Mouse (Mus musculus): ENCODE results near the gene Rasgrf1.

Gene Rasgrf1

DNA sequence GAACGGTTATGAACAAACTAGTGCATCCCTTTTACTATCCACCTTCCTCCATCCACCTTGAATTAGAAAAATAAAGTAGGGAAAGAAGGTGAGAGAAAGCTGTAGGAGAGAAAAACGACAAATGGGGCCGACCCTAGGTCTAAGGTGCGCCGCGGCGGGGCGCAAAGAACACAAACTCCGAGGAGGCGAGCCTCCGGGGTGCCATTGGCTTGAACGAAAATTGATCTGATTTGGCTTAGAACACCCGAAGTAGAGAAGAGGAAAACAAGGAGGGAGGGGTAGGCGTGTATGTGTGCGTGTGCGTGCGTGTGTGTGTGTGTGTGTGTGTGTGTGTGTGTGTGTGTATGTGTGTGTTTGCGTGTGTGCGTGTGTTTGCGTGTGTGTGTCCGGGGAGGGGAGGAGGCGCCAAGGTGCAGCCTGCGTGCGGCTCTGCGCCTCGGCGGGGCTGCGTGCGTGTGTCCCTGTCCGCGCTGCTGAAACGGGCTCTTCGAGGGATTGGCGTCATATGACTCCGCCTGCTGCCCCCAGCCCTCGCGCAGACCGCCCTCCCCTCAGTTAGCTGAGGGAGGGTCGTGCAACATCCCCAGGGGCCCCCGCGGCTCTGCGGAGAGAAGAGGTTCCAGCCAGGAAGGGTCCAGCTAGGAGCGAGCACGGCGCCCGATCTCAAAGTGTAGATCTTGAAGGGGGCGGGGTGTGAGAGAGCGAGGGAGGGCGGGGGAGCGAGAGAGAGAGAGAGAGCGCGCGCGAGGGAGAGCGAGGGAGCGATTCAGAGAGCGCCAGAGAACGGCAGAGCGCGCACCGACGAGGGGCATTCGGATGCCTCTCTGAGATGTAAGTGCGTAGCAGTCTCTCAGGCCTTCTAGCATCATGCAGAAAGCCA lies at the start of gene Rasgrf1:
Gene Rasgrf1 (plus strand): TSS at position 778 of the 880 bp plus-strand sequence.
- no peak for DNase-seq (ENCODE audit: low read depth, low spot score)

DNA sequence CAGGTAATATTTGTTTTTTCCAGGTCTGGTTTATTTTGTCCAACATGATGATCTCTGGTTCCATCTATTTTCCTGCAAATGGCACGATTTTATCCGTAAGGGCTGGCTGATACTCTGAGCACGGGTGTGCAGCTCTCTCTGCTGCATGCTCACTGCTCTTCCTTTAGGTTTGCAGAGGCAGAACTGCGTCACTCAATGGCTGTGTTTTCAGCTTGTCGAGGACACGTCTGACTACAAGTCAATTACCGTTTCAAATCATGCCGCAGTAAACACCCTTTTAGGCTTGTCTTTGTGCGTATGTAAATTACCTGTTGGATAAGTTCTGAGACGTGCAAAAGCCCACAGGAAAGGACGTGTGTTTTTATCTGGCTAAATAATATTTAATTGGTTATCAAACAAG lies 49.6 kb upstream of the Rasgrf1 start:
- DNase-seq (ENCODE audit: low read depth, low spot score): no peak

DNA sequence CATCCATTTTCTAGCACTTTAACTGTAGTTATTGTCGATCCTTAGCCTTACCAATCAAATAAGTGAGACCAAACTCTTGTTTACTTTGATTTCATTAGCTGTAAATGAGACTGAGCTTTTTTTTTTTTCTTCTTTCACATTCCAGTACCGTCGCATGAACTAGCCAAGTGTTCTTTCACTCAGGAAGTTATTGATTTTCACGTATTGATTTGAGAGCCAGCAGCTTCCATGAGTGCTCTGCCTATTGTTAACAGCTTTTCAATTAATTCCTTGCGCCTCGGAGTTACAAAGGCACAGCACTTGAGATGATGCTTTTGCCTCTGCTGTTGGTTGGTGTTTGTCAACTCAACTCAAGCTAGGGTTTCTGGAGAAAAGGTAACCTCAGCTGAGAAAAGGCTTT lies 49.1 kb upstream of the Rasgrf1 start:
- no peak for DNase-seq (ENCODE audit: low read depth, low spot score)

DNA sequence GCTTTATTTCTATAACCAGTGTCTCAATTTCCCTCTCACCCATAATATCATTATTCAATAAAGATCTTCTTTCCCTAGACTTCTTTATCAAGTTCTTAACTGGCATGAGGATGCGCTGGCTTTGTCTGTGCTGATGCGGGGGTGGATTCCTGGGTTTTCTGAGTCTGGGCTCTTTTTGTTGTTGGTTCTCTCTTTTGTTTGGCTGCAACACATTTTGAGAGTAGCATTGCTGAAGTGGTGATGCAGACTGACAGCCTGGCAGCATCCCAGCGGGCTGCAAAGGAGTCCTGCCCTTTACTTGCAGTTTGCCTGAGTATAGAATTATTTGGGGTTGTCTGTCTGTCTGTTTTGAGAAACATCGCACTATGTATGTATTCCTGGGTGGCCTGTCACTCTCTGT lies 42.6 kb upstream of the Rasgrf1 start:
- no peak for DNase-seq (ENCODE audit: low read depth, low spot score)

DNA sequence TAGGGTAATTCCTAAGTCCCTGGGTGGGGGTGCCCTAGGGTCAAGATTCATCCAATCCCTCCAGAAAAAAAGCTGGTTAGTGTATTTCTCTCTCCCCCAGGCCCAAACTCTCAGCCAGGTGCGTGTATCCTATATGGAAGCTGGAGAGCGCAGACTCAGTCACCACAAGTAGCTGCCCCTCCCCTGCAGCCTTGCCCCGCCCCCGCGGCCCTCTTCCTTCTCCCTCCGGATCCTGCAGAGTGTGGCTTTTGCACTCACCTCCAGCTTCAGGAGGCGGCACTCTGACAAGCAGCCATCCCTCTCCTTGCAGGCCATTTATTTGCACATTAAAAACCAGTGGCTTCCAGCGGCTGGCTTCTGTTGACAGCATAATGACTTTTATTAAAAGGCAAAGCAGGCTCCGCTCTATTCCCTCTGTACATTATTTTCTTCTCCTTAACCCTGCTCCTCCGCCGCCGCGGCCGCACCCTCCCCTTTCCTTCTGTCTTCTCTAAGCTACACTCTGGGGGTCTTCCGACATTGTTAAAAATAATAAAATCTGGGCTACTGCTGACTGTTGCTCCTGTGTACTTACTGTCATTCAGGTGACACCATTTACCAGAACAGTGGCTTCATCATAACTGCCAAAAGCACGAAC lies 41.5 kb upstream of the Rasgrf1 start:
- no peak for DNase-seq (ENCODE audit: low read depth, low spot score)

DNA sequence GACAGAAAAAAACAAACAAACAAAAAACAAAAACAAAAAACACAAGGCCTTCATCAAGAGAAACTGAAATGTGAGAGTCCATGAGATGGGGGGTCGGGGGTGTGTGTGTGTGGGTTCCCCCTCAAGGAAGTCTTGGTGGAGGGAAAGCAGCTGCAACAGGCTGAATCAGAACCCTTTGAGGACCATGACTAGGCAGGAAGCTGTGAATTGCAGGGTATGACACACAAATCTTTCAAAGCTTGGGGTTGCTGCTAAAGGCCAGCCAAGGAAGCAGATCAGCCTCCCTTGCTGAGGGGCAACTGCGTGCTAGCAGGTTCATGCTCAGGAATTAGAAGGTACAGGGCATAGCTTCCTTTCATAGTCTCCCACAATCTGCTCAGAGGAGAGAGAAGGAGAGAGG lies 40.1 kb upstream of the Rasgrf1 start:
- DNase-seq (ENCODE audit: low read depth, low spot score): no peak

DNA sequence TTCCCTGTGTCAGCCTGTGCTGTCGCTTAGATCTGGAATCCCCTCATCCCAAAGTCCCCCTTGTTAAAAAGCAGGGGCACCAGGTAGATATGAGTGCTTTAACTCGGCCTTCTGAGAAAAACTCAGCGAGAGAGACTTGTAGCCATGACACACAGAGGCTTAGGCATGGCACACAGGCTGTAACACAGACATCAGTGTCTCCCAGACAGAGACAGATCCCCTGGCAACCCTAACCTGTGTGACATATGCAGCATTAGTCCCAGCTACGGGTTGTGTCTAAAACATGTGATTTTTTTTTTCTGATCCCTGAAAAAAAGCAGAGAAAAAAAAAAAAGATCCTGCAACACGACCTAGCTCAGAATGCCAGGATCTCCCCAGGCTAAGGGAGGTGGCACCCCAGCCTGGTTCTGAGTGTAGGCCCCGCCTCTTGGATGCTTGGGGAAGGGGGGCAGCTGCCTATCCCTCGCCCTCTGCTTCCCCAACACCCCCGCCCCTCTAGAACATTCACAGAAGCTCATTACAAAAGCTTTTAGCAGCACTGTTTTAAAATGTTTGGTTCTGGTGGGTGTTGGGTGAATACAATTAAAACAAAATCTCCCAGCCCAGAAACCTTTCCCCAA lies 39.1 kb upstream of the Rasgrf1 start:
- no peak for DNase-seq (ENCODE audit: low read depth, low spot score)

DNA sequence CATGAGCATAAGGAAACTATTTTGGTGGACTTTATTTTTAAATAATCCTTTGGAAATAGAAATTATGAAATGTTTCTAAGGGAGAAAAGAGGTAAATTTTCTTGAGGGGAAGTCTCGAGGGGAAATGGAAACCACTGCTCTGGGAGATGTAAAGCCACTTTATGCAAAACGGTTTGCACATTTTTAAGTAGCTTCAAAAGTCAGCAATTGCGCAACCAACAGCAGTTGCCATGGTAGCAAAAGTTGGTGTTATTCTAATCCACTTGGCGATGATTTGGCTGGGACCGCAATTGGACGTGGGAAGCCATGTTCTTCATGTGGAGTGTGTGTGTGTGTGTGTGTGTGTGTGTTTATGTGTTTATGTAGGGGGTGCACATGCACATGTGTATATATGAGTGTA lies 37.6 kb upstream of the Rasgrf1 start:
- no peak for DNase-seq (ENCODE audit: low read depth, low spot score)

DNA sequence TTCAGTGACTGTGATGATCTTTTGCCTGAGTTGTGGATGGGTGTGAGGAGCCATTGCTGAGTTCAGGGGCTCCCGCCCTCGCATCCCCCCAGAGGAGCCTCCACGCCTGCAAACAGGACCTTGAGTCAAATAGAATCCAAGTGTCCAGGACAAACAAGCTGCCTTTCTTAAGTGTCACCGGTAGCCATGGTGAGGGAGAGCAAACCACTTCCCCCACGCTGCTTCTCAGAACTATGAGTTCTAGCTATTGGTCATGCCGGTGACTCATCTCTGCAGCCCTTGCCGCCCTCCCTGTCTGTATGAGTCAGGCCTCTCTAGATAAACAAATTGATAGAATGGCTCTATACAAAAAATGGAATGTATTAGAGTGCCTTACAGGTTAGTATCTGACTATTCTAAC lies 35.3 kb upstream of the Rasgrf1 start:
- no peak for DNase-seq (ENCODE audit: low read depth, low spot score)

DNA sequence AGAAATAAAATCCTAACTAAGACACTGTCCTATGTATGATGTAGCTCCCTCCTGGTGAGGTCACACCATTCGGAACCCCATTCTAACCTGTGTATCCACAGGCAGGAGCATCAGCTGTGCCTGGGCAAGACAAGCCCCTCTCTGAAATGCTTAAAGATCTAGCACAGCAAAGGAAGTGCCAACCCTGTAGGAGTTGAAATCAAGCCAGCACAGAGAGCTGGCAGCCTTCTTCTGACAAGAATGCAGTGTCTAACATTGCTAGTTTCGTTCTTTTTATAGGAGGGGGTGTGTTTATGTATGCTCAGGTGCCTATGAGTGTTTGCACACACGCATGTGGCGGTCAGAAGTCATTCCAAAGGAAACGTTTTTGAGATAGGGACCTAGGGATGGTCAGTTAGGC lies 34.2 kb upstream of the Rasgrf1 start:
- no peak for DNase-seq (ENCODE audit: low read depth, low spot score)

DNA sequence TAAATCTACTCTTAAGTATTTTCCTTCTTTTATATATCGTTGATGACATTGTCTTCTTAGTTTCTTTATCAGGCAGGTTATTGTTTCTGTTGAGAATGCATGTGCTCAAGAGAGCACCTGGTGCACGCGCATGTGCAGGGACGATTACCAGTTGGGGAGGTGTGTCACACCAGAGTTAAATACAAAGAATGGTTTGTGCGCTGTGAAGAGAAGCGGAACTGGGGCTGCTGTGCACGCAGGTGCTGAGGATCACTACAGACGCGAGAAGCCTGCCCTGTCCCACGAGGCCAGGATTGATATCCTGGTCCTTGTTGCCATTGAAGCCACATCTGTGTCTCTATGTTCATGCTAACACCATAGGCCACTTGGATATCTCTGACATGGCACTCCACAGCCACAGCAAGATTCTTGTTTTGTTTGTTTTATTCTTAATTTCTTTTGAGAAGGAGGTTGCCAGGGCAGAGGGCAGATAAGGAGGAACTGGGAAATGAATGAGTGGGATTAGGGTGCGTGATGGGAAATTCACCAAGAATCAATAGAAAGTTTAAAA lies 31.2 kb upstream of the Rasgrf1 start:
- no peak for DNase-seq (ENCODE audit: low read depth, low spot score)

DNA sequence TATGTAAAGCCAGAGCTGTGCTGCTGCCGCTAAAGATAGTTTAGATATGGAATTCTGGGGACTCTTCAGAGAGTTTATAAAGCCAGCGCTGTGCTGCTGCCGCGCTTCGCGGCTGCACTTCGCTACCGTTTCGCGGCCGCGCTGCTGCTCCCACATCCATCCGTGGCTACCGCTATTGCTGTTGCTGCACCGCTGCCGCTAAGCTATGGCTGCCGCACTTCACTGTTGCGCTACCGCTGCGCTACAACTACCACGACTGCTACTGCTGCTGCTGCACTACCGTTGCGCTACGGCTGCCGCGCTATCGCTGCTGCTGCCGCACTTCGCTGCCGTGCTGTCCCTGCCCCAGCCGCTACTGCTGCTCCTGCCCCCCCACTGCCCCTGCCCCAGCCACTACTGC lies 30.1 kb upstream of the Rasgrf1 start:
- no peak for DNase-seq (ENCODE audit: low read depth, low spot score)

DNA sequence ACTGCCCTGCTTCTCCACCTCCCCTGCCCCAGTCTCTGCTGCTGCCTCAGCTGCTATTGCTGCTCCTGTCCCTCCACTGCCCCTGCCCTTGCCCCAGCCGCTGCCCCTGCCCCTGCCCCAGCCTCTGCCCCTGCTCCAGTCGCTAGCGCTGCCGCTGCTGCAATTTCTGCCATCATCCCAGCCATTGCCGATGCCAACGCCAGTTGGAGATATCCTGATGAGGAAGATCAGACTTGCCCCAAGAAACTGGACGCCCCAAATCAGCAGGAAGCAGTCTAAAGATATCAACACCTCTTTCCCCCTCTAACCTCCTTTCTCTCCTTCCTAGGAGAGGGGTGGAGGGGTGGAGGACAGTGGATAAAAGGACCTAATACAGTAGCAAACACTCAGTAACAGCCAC lies 28.2 kb upstream of the Rasgrf1 start:
- DNase-seq (ENCODE audit: low read depth, low spot score): no peak

DNA sequence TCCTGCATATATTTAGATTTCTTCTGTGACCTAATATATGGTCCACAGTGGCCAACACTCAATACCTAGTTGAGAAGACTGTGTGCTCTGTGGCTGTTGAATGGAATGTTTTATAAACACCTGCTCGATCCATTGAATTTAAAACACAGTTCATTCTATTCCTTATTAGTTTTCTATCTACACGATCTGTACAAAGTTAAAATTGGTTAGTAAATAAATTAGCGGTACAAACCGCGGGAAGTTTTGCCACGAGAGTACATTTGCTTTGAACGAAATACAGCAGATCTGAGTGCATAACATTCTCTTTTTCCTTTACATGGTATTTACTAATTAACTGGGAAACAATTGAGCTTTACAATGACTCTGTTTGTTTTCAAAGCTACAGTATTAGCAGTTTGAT lies 27.1 kb upstream of the Rasgrf1 start:
- DNase-seq (ENCODE audit: low read depth, low spot score): no peak

DNA sequence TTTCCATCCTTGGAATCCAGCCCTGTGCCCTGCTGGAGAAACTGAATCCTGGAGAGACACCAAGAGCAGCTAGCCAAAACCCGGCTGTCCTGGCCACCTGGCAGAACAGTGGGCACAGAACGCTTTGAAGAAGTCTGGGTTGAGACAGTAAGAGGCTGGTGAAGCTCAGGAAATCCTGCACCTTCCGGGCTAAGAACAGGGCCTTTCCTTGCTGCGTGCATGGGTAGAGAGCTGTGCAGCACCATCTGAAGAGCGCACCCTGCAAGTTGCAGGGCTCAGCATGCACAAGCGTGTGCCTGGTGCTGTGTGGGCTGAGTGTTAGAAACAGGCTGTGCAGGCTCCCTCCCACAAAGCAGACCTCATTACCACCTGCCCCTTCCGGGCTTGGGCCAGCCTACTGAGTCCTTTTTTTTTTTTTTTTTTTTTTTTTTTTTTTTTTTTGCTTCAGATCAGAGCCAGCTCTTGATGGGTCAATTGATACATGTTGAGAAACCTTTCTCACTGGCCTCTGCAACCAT lies 23.9 kb upstream of the Rasgrf1 start:
- no peak for DNase-seq (ENCODE audit: low read depth, low spot score)

DNA sequence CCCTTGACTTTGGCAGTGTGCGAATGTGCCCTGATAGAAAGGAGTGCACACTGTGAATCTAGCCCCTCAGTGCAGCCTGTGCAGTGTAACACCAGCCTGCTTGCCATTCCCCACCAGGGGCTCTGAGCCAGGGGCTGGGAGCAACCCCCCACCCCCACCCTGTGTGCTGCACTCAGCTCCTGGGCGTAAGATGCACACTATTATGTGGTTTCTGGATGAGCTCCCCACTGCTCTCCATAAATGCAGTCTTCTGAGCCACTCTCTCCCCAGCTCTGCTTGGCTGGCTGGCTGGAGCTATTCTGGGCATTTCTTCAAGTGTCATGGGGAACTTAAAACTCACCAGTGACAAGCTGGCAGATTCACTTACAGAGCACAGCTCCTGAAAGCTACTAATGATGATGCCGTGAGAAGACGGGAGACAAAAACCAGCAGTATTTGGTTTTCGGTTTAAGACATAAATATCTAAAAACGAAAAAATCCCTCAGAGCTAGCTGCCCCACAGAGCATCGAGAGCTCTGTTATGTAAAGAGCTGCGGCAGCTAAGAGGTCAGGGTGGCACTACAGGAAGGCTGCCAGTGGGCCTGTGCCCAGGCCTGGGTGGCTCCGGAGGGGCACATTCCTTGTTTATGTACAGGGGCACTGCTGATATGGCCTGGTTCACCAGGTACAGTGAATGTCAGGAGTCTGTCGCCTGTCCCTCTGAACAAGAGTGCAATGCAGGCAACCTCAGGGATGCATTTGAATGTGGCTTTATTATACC lies 18.0 kb upstream of the Rasgrf1 start:
- DNase-seq (ENCODE audit: low read depth, low spot score): no peak

DNA sequence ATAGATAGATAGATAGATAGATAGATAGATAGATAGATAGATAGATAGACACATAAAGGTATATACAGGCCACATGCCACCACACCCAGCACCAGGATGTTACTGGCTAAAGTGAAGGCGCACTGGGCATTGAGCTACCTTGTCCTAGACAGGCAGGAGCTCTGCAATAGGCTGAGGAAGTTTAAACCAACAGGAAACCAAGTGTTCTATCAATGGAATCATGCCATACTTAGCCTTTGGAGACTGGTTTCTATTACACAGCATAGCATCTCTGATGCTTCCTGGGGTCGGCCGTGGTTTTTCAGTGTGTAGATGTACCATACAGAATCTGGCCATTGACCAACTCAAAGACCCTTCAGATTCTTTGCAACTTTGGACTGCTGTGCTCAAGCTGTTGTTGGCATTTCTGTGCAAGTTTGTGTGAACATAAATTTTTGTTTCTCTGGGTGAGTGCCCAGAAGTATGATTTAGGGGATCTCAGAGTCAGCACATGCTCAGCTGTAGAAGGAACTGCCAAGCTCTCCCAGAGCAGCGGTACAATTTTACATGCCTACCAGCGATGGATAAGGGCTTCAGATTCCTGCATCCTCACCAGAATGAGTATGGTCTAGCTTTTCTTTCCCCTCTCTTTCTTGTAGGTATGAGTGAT lies 17.0 kb upstream of the Rasgrf1 start:
- no peak for DNase-seq (ENCODE audit: low read depth, low spot score)

DNA sequence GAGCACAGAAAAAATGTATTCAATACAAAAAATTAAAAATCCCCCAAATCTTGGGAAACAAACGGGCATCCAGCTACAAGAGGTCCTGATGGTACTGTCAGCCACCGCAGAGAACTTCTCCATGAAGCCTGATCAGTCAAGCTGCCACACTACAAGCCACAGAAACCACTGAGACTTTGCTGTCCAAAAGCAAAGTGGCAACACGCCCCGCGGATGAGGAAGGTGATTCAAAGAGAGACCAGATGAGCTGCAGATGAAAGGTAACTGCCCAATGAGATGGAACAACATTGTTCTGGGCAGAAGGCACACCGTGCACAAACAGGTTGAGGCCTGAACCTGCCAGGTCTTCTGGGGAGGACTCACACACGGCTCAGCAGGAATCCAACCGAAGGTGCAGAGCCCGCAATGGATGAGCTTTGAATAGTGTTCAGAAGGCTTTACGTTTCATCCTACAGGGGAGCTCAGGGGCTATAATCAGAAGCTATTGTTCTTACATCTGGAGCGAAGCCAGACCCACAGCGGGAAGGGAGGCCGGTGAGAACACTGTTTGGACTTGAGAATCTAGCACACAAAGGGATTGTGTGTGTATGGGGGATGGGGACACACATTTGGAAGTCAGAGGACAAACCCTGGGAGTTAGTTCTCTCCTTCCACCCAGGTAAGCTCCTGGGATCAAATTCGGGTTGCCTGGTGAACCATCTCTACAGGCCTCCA lies 9.4 kb upstream of the Rasgrf1 start:
- no peak for DNase-seq (ENCODE audit: low read depth, low spot score)

DNA sequence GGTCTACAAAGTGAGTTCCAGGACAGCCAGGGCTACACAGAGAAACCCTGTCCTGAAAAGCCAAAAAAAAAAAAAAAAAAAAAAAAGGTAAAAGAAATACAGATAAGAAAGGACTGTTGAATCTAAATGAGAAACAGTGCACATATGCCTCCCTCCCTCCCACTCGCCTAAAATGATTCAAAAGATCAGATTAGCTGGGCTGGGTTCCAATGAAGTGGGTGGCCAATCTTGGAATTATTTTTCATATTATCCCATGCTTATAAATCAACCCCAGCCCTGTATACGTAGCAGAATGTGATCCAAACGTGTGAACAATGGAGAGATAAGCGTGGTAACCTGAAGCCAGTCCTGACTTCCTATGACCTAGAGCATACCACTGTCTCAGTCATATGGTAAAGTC lies 8.5 kb upstream of the Rasgrf1 start:
- no peak for DNase-seq (ENCODE audit: low read depth, low spot score)

DNA sequence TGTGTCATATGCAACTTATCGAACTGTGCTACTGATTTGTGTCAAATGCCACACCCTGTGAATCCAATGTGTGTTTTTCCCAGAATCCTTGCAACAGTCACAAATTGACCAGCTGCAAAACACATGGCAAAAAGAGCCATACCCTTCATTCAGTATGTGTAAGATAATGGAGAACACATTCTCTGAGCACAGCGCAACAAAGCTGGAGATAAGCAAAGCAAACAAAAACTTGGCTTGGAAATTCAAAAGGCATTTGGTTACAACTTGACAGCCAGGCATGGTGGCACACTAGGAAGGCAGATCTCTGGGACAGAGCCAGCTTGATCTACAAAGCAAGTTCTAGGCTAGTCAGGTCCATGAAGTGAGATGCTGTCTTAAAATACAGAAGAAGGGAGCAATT lies 6.9 kb upstream of the Rasgrf1 start:
- no peak for DNase-seq (ENCODE audit: low read depth, low spot score)
